Mouse (Mus musculus) right cerebral cortex, adult 2 months (tissue): ENCODE data around the gene Galntl6.

Experiments used
- DNase-seq, 2 experiments: peaks; one replicate each; pipeline ENCODE4 v3.0.0; 2021 to 2022; ENCODE audit warnings: low spot score in 2 of 2

Galntl6 gene

DNA sequence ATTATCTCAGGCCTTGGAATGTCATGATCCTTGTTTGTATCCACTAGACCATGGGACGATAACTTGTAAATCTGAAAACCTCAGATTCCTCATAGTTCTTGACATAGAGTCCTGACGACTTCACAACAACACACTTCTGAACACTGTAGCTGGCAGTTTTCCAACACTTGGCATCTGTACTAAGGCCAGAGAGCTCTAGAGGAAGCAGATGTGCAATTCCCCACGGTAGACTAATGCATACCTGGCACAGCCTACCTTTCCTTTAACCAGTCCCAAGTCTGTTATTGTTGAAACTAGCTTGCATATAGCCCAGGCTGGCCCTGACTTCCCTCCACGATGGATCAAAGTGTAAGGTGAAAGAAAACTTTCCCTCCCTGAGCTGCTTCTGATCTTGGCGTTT, 946.9 kb downstream of the Galntl6 start:
- DNase-seq = no peak

GRCm38 (mm10) chr8:57962286-57963110, 949.9 kb downstream of the Galntl6 start:
- no peak for DNase-seq

DNA sequence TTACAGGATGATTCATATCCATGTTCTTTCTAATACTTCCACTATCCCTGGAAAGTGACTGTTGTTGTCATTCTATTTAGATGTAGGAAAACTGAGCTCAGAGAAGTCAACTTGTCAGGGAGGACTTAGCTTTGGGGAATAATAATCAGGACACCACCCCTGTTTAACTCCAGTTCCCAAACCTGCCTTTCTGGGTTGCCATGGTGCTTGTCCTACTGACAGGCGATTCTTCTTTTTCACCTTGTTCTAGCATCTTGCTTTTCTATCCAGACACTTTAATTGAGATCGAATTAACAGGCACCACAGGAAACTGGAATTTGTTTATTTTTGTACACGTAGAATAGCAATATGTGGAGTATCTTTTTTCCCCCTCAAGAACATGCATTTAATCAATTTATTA, 953.3 kb downstream of the Galntl6 start:
- no peak for DNase-seq

DNA sequence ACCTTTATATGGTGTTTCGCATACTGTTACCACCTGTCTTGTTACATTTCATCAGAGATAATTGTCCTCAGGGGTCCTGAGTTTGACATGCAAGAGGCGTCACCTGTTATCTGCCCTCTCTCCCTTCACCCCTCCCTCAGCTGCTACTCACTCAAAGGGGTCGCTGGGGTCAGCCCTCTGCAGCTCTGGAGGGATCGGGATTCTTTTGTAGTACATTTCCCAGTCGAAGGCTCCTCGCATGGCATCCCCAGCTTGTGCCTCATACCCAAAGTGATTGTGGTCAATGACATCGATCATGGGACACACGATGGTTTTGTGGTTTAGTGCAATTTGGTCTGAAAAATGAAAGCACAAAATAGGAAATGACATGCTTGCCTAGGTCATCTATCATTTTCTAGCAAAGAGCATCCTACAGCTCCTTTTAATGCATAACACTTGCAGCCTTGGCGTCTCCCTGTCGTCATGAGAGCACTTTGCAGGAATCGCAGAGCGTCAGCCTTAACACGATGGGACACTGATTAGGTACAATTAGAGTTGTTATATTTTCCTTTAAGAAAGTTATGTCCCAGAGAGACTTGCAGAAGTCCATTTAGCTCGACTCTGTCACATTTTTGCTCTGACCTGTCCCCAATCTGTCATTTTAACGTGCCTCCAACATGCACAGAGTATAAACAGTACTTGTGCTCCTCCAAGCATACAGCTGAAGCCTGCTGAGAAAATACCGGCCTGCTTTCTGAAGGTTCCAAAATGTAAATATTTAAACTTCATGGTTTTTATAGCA, 954.1 kb downstream of the Galntl6 start:
- no peak for DNase-seq

- no peak for DNase-seq
Measured at GRCm38 (mm10) chr8:57955501-57955900, 956.9 kb downstream of the Galntl6 start.

- DNase-seq = peak; percentile 8 to 12
Measured at GRCm38 (mm10) chr8:57941113-57941512, 971.3 kb downstream of the Galntl6 start.

DNA sequence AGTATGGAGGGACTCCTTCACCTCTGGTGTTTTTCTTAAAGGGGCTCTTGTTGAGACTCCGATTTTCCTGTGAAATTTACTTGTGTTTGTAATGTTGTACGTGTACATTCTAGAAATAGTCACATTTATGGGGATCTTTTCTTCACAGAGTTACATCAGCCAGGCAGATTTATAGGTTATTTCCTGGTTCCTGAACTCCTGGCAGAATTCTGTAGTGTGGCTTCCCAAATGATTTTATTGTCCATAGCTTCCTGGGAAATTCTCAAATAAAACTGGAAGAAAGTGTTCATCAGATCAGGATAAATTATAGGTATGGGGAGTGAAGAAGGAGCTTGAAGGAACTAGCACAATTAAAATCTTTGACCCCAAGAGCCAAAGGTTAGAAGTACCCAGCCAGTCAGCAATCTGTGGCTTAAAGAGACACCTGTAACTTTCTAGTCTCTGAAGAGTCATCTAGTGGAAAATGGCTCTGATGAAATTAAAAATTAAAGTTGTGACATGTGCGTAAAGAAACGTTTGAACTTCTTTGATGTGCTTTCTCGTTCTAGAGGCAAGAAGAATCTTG, 972.5 kb downstream of the Galntl6 start:
- DNase-seq = no peak

DNA sequence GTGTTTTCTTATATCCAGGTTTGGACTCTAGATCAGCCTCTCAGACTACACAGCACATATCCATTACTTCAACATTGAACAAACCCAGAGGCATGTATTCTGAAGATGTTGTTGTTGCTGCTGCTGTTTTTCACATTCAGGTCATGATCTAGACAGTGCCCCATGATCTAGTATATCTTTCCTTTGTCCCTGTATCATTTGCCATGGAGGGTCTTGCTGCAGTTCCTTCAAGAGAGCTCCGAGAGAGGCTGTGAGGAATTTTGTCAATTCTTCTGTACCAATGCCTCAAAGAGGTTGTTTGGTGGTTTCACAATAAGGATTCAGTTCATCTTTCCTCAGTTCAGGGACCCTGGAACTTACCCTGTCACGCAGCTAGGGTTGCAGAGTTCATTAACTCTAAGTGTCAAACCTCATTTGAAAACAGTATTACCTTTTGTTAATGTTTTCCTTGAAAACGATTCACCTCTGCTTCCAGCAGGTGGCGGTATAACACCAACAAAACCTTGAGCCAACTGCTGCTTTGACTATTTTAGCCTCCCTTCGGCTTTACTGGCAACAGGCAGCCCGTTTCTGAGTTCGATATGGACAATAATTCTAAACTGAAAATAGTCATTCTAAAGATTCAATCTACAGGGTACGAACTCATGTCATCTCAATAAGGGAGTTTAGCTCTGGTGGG, 973.1 kb downstream of the Galntl6 start:
- peak; percentile 76 to 82 for DNase-seq

DNA sequence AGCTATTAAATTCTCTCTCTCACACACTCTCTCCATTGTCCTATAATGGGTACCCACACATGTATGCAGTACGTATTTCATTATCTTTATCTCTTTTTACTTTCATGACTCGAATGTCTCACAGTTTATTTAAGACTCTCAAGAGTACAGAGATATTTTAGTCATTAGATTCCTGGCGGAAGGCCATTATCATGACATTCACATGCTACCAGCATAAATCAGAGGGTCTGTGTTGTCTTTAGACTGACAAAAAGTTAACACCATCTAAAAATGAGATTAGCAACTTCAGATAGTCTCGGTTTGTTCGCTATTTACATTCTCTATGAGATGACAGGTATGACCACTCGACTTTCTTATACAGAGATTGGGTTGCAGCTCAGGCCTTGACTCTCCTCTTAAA, 985.4 kb downstream of the Galntl6 start:
- DNase-seq = no peak

DNA sequence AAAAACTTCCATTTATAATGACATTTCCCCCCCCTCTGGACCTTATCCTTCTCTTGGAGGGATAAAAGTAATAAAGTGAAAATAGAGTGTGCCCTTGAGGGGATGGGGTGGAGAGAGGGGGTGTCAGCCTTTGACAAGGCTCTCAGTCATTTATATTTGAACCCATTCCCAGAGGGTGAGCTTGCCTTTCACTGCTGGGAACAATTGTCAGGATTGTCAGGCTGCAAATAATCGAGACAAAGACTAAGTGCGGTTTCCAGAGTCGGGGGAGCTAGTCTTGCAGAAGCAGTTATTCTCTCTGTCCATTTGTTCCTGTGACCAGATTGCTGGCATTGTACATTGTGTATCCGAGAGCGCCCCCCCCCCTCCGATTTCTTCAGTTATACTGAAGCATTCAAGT, 988.9 kb downstream of the Galntl6 start:
- no peak for DNase-seq

- DNase-seq = no peak
Measured at GRCm38 (mm10) chr8:57923130-57923529, 989.3 kb downstream of the Galntl6 start.

GRCm38 (mm10) chr8:57922214-57923070, 990.0 kb downstream of the Galntl6 start:
- no peak for DNase-seq

DNA sequence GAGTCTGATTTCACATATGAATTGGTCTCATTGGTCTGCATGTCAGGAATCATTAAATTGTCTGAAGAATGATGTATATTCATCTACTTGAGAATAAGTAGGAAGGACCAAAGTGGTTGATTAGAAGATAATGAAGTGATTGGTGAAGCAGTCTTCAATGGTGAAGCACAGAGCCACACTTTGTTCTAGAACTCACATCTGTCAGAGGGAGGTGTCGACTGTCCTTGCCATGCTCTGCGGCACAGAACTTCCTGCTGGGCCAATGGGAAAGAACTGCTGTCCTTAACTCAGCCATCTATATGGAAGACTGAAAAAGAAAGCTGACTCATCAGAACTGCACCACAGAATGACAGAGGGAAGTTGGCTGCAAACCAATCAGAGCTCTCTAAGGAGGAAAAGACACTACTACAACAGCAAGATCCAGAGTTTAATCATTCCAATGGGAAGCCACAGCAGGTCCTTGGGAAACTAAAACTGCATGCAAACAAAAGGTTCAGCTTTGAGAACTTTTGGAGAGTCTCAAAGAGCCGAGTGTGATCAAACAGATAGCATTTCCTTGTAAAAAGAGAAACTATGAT, 992.0 kb downstream of the Galntl6 start:
- DNase-seq = no peak

- no peak for DNase-seq
Measured at GRCm38 (mm10) chr8:57918720-57919640, 993.5 kb downstream of the Galntl6 start.

DNA sequence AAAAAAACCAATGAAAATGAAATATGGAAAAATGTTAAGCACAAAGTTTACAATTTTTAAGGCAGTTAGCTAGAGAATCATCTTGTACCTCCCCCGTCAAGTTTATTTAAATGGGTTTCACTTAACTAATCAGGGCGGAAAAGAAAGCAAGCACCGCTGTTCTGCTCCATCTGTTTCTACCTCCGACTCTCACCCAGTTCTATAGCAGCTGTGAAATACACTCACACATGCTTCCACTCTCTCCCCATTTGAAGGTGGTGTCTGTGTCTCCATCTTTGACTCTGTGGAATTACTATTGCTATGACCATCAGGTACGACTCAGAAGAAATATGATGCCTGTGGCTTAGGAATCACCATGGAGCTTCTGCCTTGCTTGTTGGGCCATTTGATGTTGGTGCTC, 1019.1 kb downstream of the Galntl6 start:
- DNase-seq = peak; percentile 29 to 50

DNA sequence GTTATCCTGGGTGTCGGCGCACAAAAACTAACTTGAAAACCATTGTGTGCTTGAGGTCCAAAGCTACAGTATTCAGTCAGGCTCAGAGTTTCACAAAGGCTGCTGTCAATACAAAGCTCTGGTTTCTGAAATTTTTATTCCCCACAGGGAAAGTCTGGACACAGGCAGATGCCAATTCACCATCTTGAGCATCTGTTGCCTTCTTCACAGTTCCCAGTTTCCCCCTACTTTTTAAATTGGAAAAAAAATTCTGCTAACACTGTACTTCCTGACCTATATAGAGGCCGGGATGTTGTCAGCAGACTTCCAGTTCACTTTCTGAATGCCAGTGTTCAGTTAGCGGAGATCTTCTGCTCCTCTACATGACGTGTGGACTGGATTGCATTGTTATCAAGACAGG, 1020.3 kb downstream of the Galntl6 start:
- peak in 1 of 2 experiments; percentile 15 for DNase-seq

- DNase-seq = peak; percentile 24 to 51
Measured at GRCm38 (mm10) chr8:57890159-57890558, 1022.3 kb downstream of the Galntl6 start.

GRCm38 (mm10) chr8:57888831-57889230, 1023.6 kb downstream of the Galntl6 start:
- DNase-seq = no peak

DNA sequence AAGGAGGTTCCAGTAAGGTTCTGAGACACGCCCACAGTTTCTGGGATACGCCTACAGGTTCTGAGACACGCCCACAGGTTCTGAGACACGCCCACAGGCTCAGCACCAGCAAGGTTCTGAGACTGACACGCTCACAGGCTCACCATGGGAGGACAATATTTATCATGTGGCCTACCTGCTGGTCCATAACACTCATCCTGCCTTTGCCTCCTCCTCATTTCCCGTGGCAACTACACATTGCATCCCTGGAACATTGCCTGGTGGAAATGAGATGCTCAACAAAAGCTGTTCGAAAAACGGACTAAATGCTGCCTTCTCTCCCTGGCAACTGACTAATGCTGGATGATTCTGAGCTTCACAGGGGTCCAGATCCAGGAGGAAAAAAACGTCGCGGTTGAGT, 1033.0 kb downstream of the Galntl6 start:
- DNase-seq = peak; percentile 60 to 66

GRCm38 (mm10) chr8:57849074-57849473, 1063.4 kb downstream of the Galntl6 start:
- no peak for DNase-seq
